Mouse (Mus musculus): ENCODE measurements at regions not wholly inside any gene's neighbourhood (a gene's known extent, or its start where the extent isn't known, plus 50 kb on each side); places are given as distances from the start of the nearest gene placed in this dataset.

- TF ChIP-seq CTCF (IDR thresholded peaks at IDR 0.05; ENCODE audit: extremely low read depth, insufficient read depth, low read length) (no peak), POLR2A (IDR thresholded peaks at IDR 0.05; ENCODE audit: extremely low read depth, insufficient read depth, low read length) (no peak)
These were observed 316.5 kb downstream of the Nsun3 start for GRCm38 (mm10) chr16:62470133-62470532.

Measured in cortical plate, adult 2 months (tissue).